ENCODE assay signal across 8 mouse cellular contexts in genomic region chr2:114654365-114655239, GRCm38 (mm10). TPM values are rescaled to one million over a fixed set of nuclear protein-coding genes. Genes with fewer than 3 reads are reported as not detected.
A peak's percentile ranks its signal among the peaks of the same experiment; 100 is the strongest.
DNase-seq lines count a peak whose midpoint lies in the region; ATAC-seq and TF ChIP-seq lines count a peak whose summit lies in the region.

Gene Dph6, minus strand, starts transcription at chr2:114654964.

- no peaks in the 10 kb centered on the region for H3K9me3 ChIP-seq in hindbrain, embryonic 10.5 days
- H3K9me3 ChIP-seq in lung, postnatal 0 days (ENCODE audit: low read length), result no peaks in the 10 kb centered on the region

- H3K4me2 ChIP-seq in lung, postnatal 0 days (replicated peaks; ENCODE audit: low read depth, low read length), result peak within 1 kb of the TSS; percentile 62

- H3K27me3 ChIP-seq in hindbrain, embryonic 10.5 days (ENCODE audit: insufficient read depth, poor library complexity, severe bottlenecking), result no peaks in the 10 kb centered on the region
- no peaks in the 10 kb centered on the region for H3K27me3 ChIP-seq in lung, postnatal 0 days (replicated peaks; ENCODE audit: insufficient read depth, low read length)

- H3K9ac ChIP-seq in lung, postnatal 0 days (replicated peaks; ENCODE audit: low read depth), result peak within 1 kb of the TSS; percentile 81

- peak; percentile 97 for ATAC-seq in frontal cortex, adult (ENCODE audit: low TSS enrichment)
- peak; percentile 99 for ATAC-seq in lung, postnatal 0 days

- H3K4me1 ChIP-seq in hindbrain, embryonic 10.5 days (replicated peaks), result peaks cover 9% of the 10 kb centered on the region
- H3K4me1 ChIP-seq in lung, postnatal 0 days (ENCODE audit: insufficient read depth, low read depth, low read length), result no peaks in the 10 kb centered on the region

- H3K36me3 ChIP-seq in hindbrain, embryonic 10.5 days, result 0 out of 2 replicates have a peak, but pooled peaks cover 5% of the 10 kb centered on the region
- H3K36me3 ChIP-seq in lung, postnatal 0 days (ENCODE audit: insufficient read depth, low read length), result no peaks in the 10 kb centered on the region

- under 1% methylated on average over 45 of the region's 45 CpGs for WGBS in hindbrain, embryonic 10.5 days
- WGBS in lung, postnatal 0 days, result 1% methylated on average over 45 of the region's 45 CpGs

- peak; percentile 80 for DNase-seq in MN1 (ENCODE audit: low spot score)
- peak; percentile 90 for DNase-seq in cerebellum, adult 9-10 months
- DNase-seq in hindbrain, embryonic 10.5 days (ENCODE audit: low spot score), result peak; percentile 87
- DNase-seq in layer of hippocampus, adult 9-11 months, result peak; percentile 85
- DNase-seq in lung, postnatal 0 days (ENCODE audit: low spot score), result peak; percentile 96
- peak; percentile 79 for DNase-seq in ovary, postnatal 14 days (ENCODE audit: low spot score)
- DNase-seq in thymus, postnatal 14 days, result peak; percentile 79

- TF ChIP-seq CTCF in lung, postnatal 0 days (IDR thresholded peaks at IDR 0.05), result peak; percentile 33

- peak within 1 kb of the TSS; percentile 96 for H3K27ac ChIP-seq in hindbrain, embryonic 10.5 days
- peak within 1 kb of the TSS; percentile 93 for H3K27ac ChIP-seq in lung, postnatal 0 days (ENCODE audit: low read length)

- peak; percentile 87 for TF ChIP-seq EP300 in lung, postnatal 0 days (IDR thresholded peaks at IDR 0.05)

- peak within 1 kb of the TSS; percentile 62 for H3K4me3 ChIP-seq in hindbrain, embryonic 10.5 days
- H3K4me3 ChIP-seq in lung, postnatal 0 days (ENCODE audit: low read depth, low read length), result peak within 1 kb of the TSS; percentile 73

RNA-seq across cellular contexts. Expression of gene Dph6, which starts in this region (rescaled TPM):
- 17.7 and 20.4 TPM in 2 replicates for polyA plus RNA-seq in hindbrain, embryonic 10.5 days (2016; fragmentation: Nextera tagmentation; extraction: Ambion mirVana)
- 11.4 and 13.9 TPM in 2 replicates for polyA plus RNA-seq in lung, postnatal 0 days (2015; fragmentation: Nextera tagmentation; extraction: Ambion mirVana)

Comparison
In these comparisons a context has a peak if more than half of its experiments do, and no peak if none do; other contexts are left out.
1. Peak in every context shown above with its lines: DNase-seq, ATAC-seq, H3K4me3 ChIP-seq and H3K27ac ChIP-seq.